Mouse (Mus musculus): ENCODE data around the gene Antxr1. TPM values are rescaled to one million over a fixed set of nuclear protein-coding genes. Genes with fewer than 3 reads are reported as not detected.
A peak's percentile ranks its signal among the peaks of the same experiment; 100 is the strongest.

The Antxr1 gene
- polyA plus RNA-seq, 1 experiment from 2014 or later: 4.5 TPM

DNA sequence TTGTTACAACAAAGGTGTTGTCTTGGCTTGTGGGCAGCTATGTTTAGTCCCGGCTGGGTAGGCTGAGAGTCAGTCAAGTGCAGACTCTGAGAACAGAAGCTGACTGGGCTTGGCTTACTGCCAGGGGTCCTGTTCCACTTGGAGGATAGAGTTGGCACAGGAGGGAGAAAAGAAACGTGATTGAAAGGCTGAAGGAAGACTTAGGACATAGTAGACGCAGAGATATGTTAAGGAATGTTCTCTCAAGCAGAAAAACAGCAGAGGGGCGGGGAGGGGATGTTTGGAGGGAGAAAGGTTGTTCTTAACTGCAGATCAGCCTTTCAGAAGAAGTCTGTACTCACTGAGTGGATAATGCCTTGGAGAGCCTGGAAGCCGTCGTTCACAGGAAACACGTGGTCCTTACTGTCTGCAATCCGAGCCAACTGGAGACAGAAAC lies 53.3 kb downstream of the Antxr1 start:
- no peaks in the 10 kb centered on the region for H3K9me3 ChIP-seq (replicated peaks; ENCODE audit: control insufficient read depth, low read length)
- H3K27me3 ChIP-seq (ENCODE audit: control insufficient read depth, insufficient read depth, low read length): no peaks in the 10 kb centered on the region; the same call in 1 of the 2 replicates
- 29% methylated on average over 8 of the region's 8 CpGs for WGBS (ENCODE audit: insufficient replicate concordance)
- peak; percentile 42 for ATAC-seq (replicated peaks; ENCODE audit: insufficient number of reproducible peaks, low FRiP score, low TSS enrichment)
- 0 out of 2 replicates have a peak overlapping the region, but pooled peaks have one; percentile 24 for H3K27ac ChIP-seq (ENCODE audit: low read depth, low read length)
- no peak overlapping the region for H3K9ac ChIP-seq (ENCODE audit: low read depth, low read length)
- no peak overlapping the region for H3K4me2 ChIP-seq
- H3K4me1 ChIP-seq (ENCODE audit: control insufficient read depth, insufficient read depth, low read length): peaks cover 16% of the 10 kb centered on the region
- H3K36me3 ChIP-seq (ENCODE audit: control insufficient read depth, insufficient read depth, low read length): no peaks in the 10 kb centered on the region
- H3K4me3 ChIP-seq (ENCODE audit: low read depth, low read length): no peak overlapping the region

DNA sequence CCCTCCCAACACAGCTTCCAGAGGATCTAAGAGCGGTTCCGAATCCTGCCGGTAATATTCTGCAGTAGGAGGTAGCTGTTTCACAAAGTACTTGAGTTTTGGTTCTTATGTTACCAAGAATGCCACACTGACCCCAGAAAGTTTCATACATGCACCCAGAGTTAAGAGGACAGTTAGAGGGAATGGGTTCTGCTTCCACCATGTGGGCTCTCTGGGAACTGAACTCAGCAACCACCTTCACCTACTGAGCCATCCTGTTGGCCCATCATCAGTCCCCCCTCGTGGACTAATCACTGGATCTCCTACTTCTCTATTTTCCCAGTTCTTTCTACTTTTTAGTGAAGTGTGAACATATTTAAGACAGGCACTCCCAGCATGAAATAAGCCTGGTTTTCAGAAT lies 53.9 kb downstream of the Antxr1 start:
- no peak for ATAC-seq (replicated peaks; ENCODE audit: insufficient number of reproducible peaks, low FRiP score, low TSS enrichment)
- H3K9ac ChIP-seq (ENCODE audit: low read depth, low read length): no peak overlapping the region
- WGBS (ENCODE audit: insufficient replicate concordance): 86% methylated on average over 4 of the region's 4 CpGs
- H3K27me3 ChIP-seq (ENCODE audit: control insufficient read depth, insufficient read depth, low read length): no peaks in the 10 kb centered on the region; the same call in 1 of the 2 replicates
- no peak overlapping the region for H3K27ac ChIP-seq (ENCODE audit: low read depth, low read length)
- peaks cover 22% of the 10 kb centered on the region for H3K4me1 ChIP-seq (ENCODE audit: control insufficient read depth, insufficient read depth, low read length)
- no peak overlapping the region for H3K4me2 ChIP-seq
- H3K36me3 ChIP-seq (ENCODE audit: control insufficient read depth, insufficient read depth, low read length): no peaks in the 10 kb centered on the region
- no peak overlapping the region for H3K4me3 ChIP-seq (ENCODE audit: low read depth, low read length)
- H3K9me3 ChIP-seq (replicated peaks; ENCODE audit: control insufficient read depth, low read length): no peaks in the 10 kb centered on the region

DNA sequence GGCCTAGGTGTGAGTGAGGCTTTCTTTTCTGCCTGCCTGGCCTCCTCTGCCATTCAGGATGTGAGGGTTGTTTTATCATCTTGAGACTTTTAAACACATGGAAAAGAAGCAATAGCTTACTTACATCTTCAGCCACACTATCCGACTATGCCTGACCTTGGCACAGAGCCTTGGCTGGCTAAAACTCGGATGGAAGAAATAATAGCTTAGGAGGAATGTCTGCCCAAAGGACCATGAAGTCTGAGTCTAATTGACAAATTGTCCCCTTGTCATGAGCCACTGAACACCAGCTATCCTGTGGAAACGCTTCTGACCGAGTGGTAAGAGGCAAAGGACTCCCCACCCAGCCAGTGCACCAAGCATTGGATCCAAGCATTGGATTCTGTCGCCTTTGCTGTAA lies 57.5 kb downstream of the Antxr1 start:
- Histone ChIP-seq H3K36me3 (ENCODE audit: control insufficient read depth, insufficient read depth, low read length) (peaks cover 6% of the 10 kb centered on the region), H3K4me1 (ENCODE audit: control insufficient read depth, insufficient read depth, low read length) (peaks cover 22% of the 10 kb centered on the region), H3K4me3 (ENCODE audit: low read depth, low read length) (no peak overlapping the region), H3K27me3 (ENCODE audit: control insufficient read depth, insufficient read depth, low read length) (peaks cover 3% of the 10 kb centered on the region; the same call in 1 of the 2 replicates), H3K27ac (ENCODE audit: low read depth, low read length) (no peak overlapping the region; the same call in 1 of the 2 replicates), H3K4me2 (no peak overlapping the region), H3K9ac (ENCODE audit: low read depth, low read length) (no peak overlapping the region), H3K9me3 (replicated peaks; ENCODE audit: control insufficient read depth, low read length) (peaks cover 6% of the 10 kb centered on the region; the same call in 1 of the 2 replicates)
- 78% methylated on average over 5 of the region's 5 CpGs for WGBS (ENCODE audit: insufficient replicate concordance)
- no peak for ATAC-seq (replicated peaks; ENCODE audit: insufficient number of reproducible peaks, low FRiP score, low TSS enrichment)

DNA sequence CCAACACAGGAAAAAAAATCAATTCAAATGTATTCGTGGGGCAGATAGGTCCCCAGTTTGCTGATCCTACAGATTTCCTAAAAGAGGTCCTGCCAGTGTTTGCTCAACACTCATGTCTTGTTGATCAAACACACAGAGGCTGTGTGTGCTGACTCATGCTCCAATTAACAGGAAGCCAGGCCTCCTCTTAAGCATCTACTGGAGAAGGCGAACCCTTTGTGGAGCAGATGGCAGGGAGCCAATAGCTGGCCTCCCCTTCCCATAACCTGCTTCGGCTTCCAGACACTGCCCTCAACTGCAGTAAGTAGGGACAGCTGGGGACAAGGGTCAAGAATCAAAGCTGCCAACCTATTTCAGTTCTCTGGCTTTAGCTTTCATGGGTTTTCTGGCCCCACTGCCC lies 58.1 kb downstream of the Antxr1 start:
- Histone ChIP-seq H3K9me3 (replicated peaks; ENCODE audit: control insufficient read depth, low read length) (peaks cover 6% of the 10 kb centered on the region; the same call in 1 of the 2 replicates), H3K4me1 (ENCODE audit: control insufficient read depth, insufficient read depth, low read length) (peaks cover 21% of the 10 kb centered on the region), H3K36me3 (ENCODE audit: control insufficient read depth, insufficient read depth, low read length) (peaks cover 6% of the 10 kb centered on the region), H3K27me3 (ENCODE audit: control insufficient read depth, insufficient read depth, low read length) (peaks cover 3% of the 10 kb centered on the region; the same call in 1 of the 2 replicates), H3K9ac (ENCODE audit: low read depth, low read length) (no peak overlapping the region), H3K4me2 (no peak overlapping the region), H3K4me3 (ENCODE audit: low read depth, low read length) (no peak overlapping the region), H3K27ac (ENCODE audit: low read depth, low read length) (peak overlapping the region; percentile 18; the same call in 1 of the 2 replicates)
- 34% methylated on average over 3 of the region's 3 CpGs for WGBS (ENCODE audit: insufficient replicate concordance)
- 0 out of 2 replicates have a peak, but pooled peaks have one; percentile 16 for ATAC-seq (replicated peaks; ENCODE audit: insufficient number of reproducible peaks, low FRiP score, low TSS enrichment)

DNA sequence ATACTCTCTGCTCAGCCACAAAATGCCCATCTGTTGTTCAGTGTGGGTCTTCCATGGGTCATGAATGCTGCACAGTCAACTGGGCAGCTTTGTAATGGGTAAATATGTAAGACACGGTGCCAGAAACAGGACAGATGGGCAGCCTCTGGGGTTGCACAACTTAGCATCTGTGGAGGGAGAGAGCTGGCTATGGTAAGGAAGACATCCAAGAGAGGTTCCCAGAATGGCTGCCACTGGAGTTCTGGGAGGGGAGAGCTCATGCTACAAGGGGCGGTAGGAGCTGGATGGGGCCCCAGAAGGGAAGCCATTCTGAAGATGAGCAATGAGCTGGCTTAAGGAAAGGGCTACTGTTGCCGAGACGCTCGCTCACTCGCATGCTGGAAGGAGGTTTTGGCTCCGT lies 58.7 kb downstream of the Antxr1 start:
- no peak overlapping the region for H3K9ac ChIP-seq (ENCODE audit: low read depth, low read length)
- H3K27ac ChIP-seq (ENCODE audit: low read depth, low read length): no peak overlapping the region
- peaks cover 6% of the 10 kb centered on the region for H3K36me3 ChIP-seq (ENCODE audit: control insufficient read depth, insufficient read depth, low read length)

DNA sequence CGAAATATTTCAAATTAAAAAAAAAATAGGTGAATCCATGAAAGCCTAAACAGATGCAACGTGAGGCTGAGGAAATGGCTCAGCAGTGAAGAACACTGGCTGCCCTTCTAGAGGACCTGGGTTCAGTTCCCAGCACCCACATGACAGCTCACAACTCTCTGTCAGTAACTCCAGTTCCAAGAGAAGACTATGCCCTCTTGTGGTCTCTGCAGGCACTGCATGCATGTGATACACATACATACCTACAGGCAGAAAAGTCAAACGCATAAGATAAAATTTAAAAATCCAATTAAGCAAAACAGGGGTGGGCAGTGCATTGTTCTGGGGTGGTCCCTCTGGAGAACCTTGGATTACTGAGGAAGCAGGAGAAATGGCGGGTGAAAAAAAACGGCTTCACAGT lies 60.8 kb downstream of the Antxr1 start:
- Histone ChIP-seq H3K27ac (ENCODE audit: low read depth, low read length) (no peak overlapping the region), H3K4me3 (ENCODE audit: low read depth, low read length) (no peak overlapping the region), H3K36me3 (ENCODE audit: control insufficient read depth, insufficient read depth, low read length) (peaks cover 6% of the 10 kb centered on the region), H3K4me2 (no peak overlapping the region), H3K9me3 (replicated peaks; ENCODE audit: control insufficient read depth, low read length) (peaks cover 6% of the 10 kb centered on the region; the same call in 1 of the 2 replicates), H3K4me1 (ENCODE audit: control insufficient read depth, insufficient read depth, low read length) (peaks cover 18% of the 10 kb centered on the region), H3K27me3 (ENCODE audit: control insufficient read depth, insufficient read depth, low read length) (peaks cover 3% of the 10 kb centered on the region; the same call in 1 of the 2 replicates), H3K9ac (ENCODE audit: low read depth, low read length) (no peak overlapping the region)
- 94% methylated on average over 5 of the region's 5 CpGs for WGBS (ENCODE audit: insufficient replicate concordance)
- no peak for ATAC-seq (replicated peaks; ENCODE audit: insufficient number of reproducible peaks, low FRiP score, low TSS enrichment)

More for the DNA sequence above, 58.7 kb downstream of the Antxr1 start:
- 86% methylated on average over 7 of the region's 7 CpGs for WGBS (ENCODE audit: insufficient replicate concordance)
- Histone ChIP-seq H3K4me1 (ENCODE audit: control insufficient read depth, insufficient read depth, low read length) (peaks cover 19% of the 10 kb centered on the region), H3K9me3 (replicated peaks; ENCODE audit: control insufficient read depth, low read length) (peaks cover 6% of the 10 kb centered on the region; the same call in 1 of the 2 replicates), H3K4me2 (no peak overlapping the region), H3K4me3 (ENCODE audit: low read depth, low read length) (no peak overlapping the region), H3K27me3 (ENCODE audit: control insufficient read depth, insufficient read depth, low read length) (peaks cover 3% of the 10 kb centered on the region; the same call in 1 of the 2 replicates)
- ATAC-seq (replicated peaks; ENCODE audit: insufficient number of reproducible peaks, low FRiP score, low TSS enrichment): no peak

DNA sequence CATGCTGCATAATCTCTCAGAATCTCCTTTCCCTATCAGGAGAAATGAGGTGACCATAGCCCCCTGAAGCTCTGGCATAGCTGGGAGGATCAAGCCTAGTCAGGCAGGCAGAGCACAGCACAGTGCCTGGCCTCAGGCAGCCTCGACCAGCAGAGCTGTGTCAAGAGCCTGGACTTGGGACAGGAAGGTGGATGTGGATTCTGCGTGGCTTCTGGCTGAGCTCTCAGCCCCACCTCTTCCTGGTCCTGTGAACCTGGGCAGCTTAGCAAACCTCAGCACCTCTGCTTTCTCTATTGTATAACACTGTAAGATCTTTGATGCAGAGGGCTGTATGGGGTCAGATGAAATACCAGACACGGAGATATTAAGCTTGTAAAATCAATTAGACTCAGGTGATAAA lies 61.8 kb downstream of the Antxr1 start:
- Histone ChIP-seq H3K27ac (ENCODE audit: low read depth, low read length) (no peak overlapping the region), H3K27me3 (ENCODE audit: control insufficient read depth, insufficient read depth, low read length) (peaks cover 3% of the 10 kb centered on the region; the same call in 1 of the 2 replicates), H3K4me1 (ENCODE audit: control insufficient read depth, insufficient read depth, low read length) (peaks cover 18% of the 10 kb centered on the region), H3K4me3 (ENCODE audit: low read depth, low read length) (no peak overlapping the region), H3K36me3 (ENCODE audit: control insufficient read depth, insufficient read depth, low read length) (peaks cover 6% of the 10 kb centered on the region), H3K9ac (ENCODE audit: low read depth, low read length) (no peak overlapping the region), H3K4me2 (no peak overlapping the region), H3K9me3 (replicated peaks; ENCODE audit: control insufficient read depth, low read length) (peaks cover 6% of the 10 kb centered on the region; the same call in 1 of the 2 replicates)
- 67% methylated on average over 3 of the region's 3 CpGs for WGBS (ENCODE audit: insufficient replicate concordance)
- ATAC-seq (replicated peaks; ENCODE audit: insufficient number of reproducible peaks, low FRiP score, low TSS enrichment): no peak

DNA sequence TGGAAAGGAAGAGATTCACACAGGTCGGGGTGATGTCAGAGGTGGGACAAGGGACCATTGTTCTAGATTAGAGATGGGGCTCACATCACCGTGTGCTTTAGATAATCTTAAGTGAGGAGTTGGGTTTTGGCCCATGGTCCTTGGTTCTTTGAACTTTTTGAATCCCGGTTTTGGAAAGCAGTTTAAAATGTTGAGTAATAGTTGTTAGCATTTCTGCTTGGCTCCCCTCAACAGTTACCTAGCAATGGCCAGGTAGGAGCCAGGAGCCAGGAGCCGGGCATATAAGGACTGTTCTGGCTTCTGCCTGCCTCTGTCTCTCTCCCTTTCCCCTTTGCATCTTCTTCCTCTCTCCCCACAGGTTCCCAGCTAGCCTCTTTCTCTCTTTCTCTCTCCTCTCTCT lies 62.5 kb downstream of the Antxr1 start:
- Histone ChIP-seq H3K36me3 (ENCODE audit: control insufficient read depth, insufficient read depth, low read length) (peaks cover 6% of the 10 kb centered on the region), H3K4me1 (ENCODE audit: control insufficient read depth, insufficient read depth, low read length) (peaks cover 18% of the 10 kb centered on the region), H3K4me3 (ENCODE audit: low read depth, low read length) (no peak overlapping the region), H3K27me3 (ENCODE audit: control insufficient read depth, insufficient read depth, low read length) (peaks cover 3% of the 10 kb centered on the region; the same call in 1 of the 2 replicates), H3K4me2 (no peak overlapping the region), H3K9ac (ENCODE audit: low read depth, low read length) (no peak overlapping the region), H3K27ac (ENCODE audit: low read depth, low read length) (no peak overlapping the region), H3K9me3 (replicated peaks; ENCODE audit: control insufficient read depth, low read length) (peaks cover 6% of the 10 kb centered on the region; the same call in 1 of the 2 replicates)
- 70% methylated on average over 4 of the region's 4 CpGs for WGBS (ENCODE audit: insufficient replicate concordance)
- no peak for ATAC-seq (replicated peaks; ENCODE audit: insufficient number of reproducible peaks, low FRiP score, low TSS enrichment)

DNA sequence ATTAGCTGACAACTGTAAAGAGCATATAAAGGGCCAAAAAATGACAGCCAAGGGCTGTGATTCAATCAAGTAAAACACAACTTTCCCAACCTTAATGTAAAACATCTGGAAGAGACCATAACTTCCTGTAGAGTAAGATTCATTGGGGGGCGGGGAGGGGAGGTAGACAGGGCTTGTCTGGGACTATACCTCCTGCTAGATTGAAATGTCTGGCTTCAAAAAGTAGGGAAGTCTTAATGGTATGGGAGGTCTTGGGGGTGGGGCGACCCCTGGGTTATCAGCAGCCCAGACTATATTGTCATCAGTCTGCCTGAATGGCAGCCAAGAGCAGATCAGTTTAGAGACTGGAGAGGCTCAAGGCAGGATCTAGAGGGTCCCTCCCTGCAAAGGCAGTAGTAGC lies 63.4 kb downstream of the Antxr1 start:
- Histone ChIP-seq H3K4me3 (ENCODE audit: low read depth, low read length) (no peak overlapping the region), H3K36me3 (ENCODE audit: control insufficient read depth, insufficient read depth, low read length) (peaks cover 6% of the 10 kb centered on the region), H3K9me3 (replicated peaks; ENCODE audit: control insufficient read depth, low read length) (peaks cover 6% of the 10 kb centered on the region; the same call in 1 of the 2 replicates), H3K4me1 (ENCODE audit: control insufficient read depth, insufficient read depth, low read length) (peaks cover 12% of the 10 kb centered on the region), H3K9ac (ENCODE audit: low read depth, low read length) (no peak overlapping the region), H3K27ac (ENCODE audit: low read depth, low read length) (no peak overlapping the region), H3K4me2 (no peak overlapping the region), H3K27me3 (ENCODE audit: control insufficient read depth, insufficient read depth, low read length) (peaks cover 3% of the 10 kb centered on the region; the same call in 1 of the 2 replicates)
- ATAC-seq (replicated peaks; ENCODE audit: insufficient number of reproducible peaks, low FRiP score, low TSS enrichment): no peak
- WGBS (ENCODE audit: insufficient replicate concordance): 36% methylated on average over 2 of the region's 2 CpGs

Data from heart, embryonic 11.5 days (tissue).